Mouse (Mus musculus): Measurements from ENCODE around the gene Slc1a5. TPM values are rescaled to one million over a fixed set of nuclear protein-coding genes. Genes with fewer than 3 reads are reported as not detected.

Gene Slc1a5
- polyA plus RNA-seq, 1 experiment from 2014 or later = 55.8 TPM

GRCm38 (mm10) chr7:16746093-16746492 is 35.0 kb upstream of the Slc1a5 start:
- no peak overlapping the region for H3K4me3 ChIP-seq (replicated peaks; ENCODE audit: low read depth, low read length)
- H3K9ac ChIP-seq (ENCODE audit: low read depth, low read length) = no peak overlapping the region
- no peaks in the 10 kb centered on the region for H3K4me1 ChIP-seq (replicated peaks; ENCODE audit: insufficient read depth, low read length)
- H3K36me3 ChIP-seq (ENCODE audit: insufficient read depth, low read length) = peaks cover 44% of the 10 kb centered on the region; the same call in 1 of the 2 replicates
- ATAC-seq (replicated peaks; ENCODE audit: low FRiP score, low read depth) (peak; percentile 55; the same call in 1 of the 2 replicates), DNase-seq (ENCODE audit: low spot score) (peak; percentile 81)
- H3K27ac ChIP-seq = no peak overlapping the region
- H3K27me3 ChIP-seq (ENCODE audit: insufficient read depth, low read length) = no peaks in the 10 kb centered on the region
- peak; percentile 87 for TF ChIP-seq CTCF (IDR thresholded peaks at IDR 0.05; ENCODE audit: low read depth)
- no peak overlapping the region for H3K4me2 ChIP-seq (ENCODE audit: low read length)
- 58% methylated on average over 3 of the region's 3 CpGs for WGBS
- no peaks in the 10 kb centered on the region for H3K9me3 ChIP-seq (replicated peaks; ENCODE audit: low read length)

GRCm38 (mm10) chr7:16747656-16748055 is 33.5 kb upstream of the Slc1a5 start:
- ATAC-seq (replicated peaks; ENCODE audit: low FRiP score, low read depth) (no peak), DNase-seq (ENCODE audit: low spot score) (no peak)
- Histone ChIP-seq H3K4me3 (replicated peaks; ENCODE audit: low read depth, low read length) (no peak overlapping the region), H3K9ac (ENCODE audit: low read depth, low read length) (no peak overlapping the region), H3K27me3 (ENCODE audit: insufficient read depth, low read length) (no peaks in the 10 kb centered on the region), H3K4me1 (replicated peaks; ENCODE audit: insufficient read depth, low read length) (no peaks in the 10 kb centered on the region), H3K27ac (no peak overlapping the region), H3K9me3 (replicated peaks; ENCODE audit: low read length) (no peaks in the 10 kb centered on the region), H3K4me2 (ENCODE audit: low read length) (no peak overlapping the region), H3K36me3 (ENCODE audit: insufficient read depth, low read length) (peaks cover 44% of the 10 kb centered on the region; the same call in 1 of the 2 replicates)
- WGBS = 92% methylated on average over 6 of the region's 6 CpGs
- TF ChIP-seq CTCF (IDR thresholded peaks at IDR 0.05; ENCODE audit: low read depth) = no peak

GRCm38 (mm10) chr7:16752016-16752415 is 29.1 kb upstream of the Slc1a5 start:
- H3K4me3 ChIP-seq (replicated peaks; ENCODE audit: low read depth, low read length) = no peak overlapping the region
- no peak for ATAC-seq (replicated peaks; ENCODE audit: low FRiP score, low read depth)
- no peaks in the 10 kb centered on the region for H3K9me3 ChIP-seq (replicated peaks; ENCODE audit: low read length)
- no peak for TF ChIP-seq CTCF (IDR thresholded peaks at IDR 0.05; ENCODE audit: low read depth)
- H3K4me2 ChIP-seq (ENCODE audit: low read length) = no peak overlapping the region
- peaks cover 24% of the 10 kb centered on the region; the same call in 1 of the 2 replicates for H3K36me3 ChIP-seq (ENCODE audit: insufficient read depth, low read length)
- 84% methylated on average over 12 of the region's 12 CpGs for WGBS
- no peak overlapping the region for H3K27ac ChIP-seq
- H3K9ac ChIP-seq (ENCODE audit: low read depth, low read length) = no peak overlapping the region
- DNase-seq (ENCODE audit: low spot score) = no peak
- H3K4me1 ChIP-seq (replicated peaks; ENCODE audit: insufficient read depth, low read length) = no peaks in the 10 kb centered on the region
- H3K27me3 ChIP-seq (ENCODE audit: insufficient read depth, low read length) = no peaks in the 10 kb centered on the region

GRCm38 (mm10) chr7:16755362-16756017 is 25.6 kb upstream of the Slc1a5 start:
- H3K27ac ChIP-seq = no peak overlapping the region
- no peak for ATAC-seq (replicated peaks; ENCODE audit: low FRiP score, low read depth)
- H3K4me3 ChIP-seq (replicated peaks; ENCODE audit: low read depth, low read length) = no peak overlapping the region
- no peak for DNase-seq (ENCODE audit: low spot score)
- H3K4me1 ChIP-seq (replicated peaks; ENCODE audit: insufficient read depth, low read length) = no peaks in the 10 kb centered on the region
- TF ChIP-seq CTCF (IDR thresholded peaks at IDR 0.05; ENCODE audit: low read depth) = no peak
- no peak overlapping the region for H3K9ac ChIP-seq (ENCODE audit: low read depth, low read length)
- H3K4me2 ChIP-seq (ENCODE audit: low read length) = no peak overlapping the region
- WGBS = 68% methylated on average over 17 of the region's 17 CpGs
- no peaks in the 10 kb centered on the region for H3K27me3 ChIP-seq (ENCODE audit: insufficient read depth, low read length)
- H3K9me3 ChIP-seq (replicated peaks; ENCODE audit: low read length) = no peaks in the 10 kb centered on the region
- H3K36me3 ChIP-seq (ENCODE audit: insufficient read depth, low read length) = no peaks in the 10 kb centered on the region

- Histone ChIP-seq H3K27me3 (ENCODE audit: insufficient read depth, low read length) (no peaks in the 10 kb centered on the region), H3K4me3 (replicated peaks; ENCODE audit: low read depth, low read length) (no peak overlapping the region), H3K4me2 (ENCODE audit: low read length) (no peak overlapping the region), H3K9me3 (replicated peaks; ENCODE audit: low read length) (no peaks in the 10 kb centered on the region), H3K36me3 (ENCODE audit: insufficient read depth, low read length) (no peaks in the 10 kb centered on the region), H3K9ac (ENCODE audit: low read depth, low read length) (no peak overlapping the region), H3K27ac (no peak overlapping the region), H3K4me1 (replicated peaks; ENCODE audit: insufficient read depth, low read length) (no peaks in the 10 kb centered on the region)
- ATAC-seq (replicated peaks; ENCODE audit: low FRiP score, low read depth) (no peak), DNase-seq (ENCODE audit: low spot score) (no peak)
- no peak for TF ChIP-seq CTCF (IDR thresholded peaks at IDR 0.05; ENCODE audit: low read depth)
- WGBS = 80% methylated on average over 10 of the region's 11 CpGs
Measured at GRCm38 (mm10) chr7:16758872-16759574, 22.1 kb upstream of the Slc1a5 start.

- Histone ChIP-seq H3K36me3 (ENCODE audit: insufficient read depth, low read length) (no peaks in the 10 kb centered on the region), H3K9me3 (replicated peaks; ENCODE audit: low read length) (no peaks in the 10 kb centered on the region), H3K4me3 (replicated peaks; ENCODE audit: low read depth, low read length) (no peak overlapping the region), H3K9ac (ENCODE audit: low read depth, low read length) (no peak overlapping the region), H3K4me1 (replicated peaks; ENCODE audit: insufficient read depth, low read length) (no peaks in the 10 kb centered on the region), H3K27ac (peak overlapping the region; percentile 82), H3K4me2 (ENCODE audit: low read length) (no peak overlapping the region), H3K27me3 (ENCODE audit: insufficient read depth, low read length) (no peaks in the 10 kb centered on the region)
- DNase-seq (ENCODE audit: low spot score) (peak; percentile 65), ATAC-seq (replicated peaks; ENCODE audit: low FRiP score, low read depth) (no peak)
- no peak for TF ChIP-seq CTCF (IDR thresholded peaks at IDR 0.05; ENCODE audit: low read depth)
- 24% methylated on average over 8 of the region's 8 CpGs for WGBS
Measured at GRCm38 (mm10) chr7:16760292-16760691, 20.8 kb upstream of the Slc1a5 start.

Measured in kidney, postnatal 0 days (tissue).